Mouse (Mus musculus) embryonic fibroblast, embryonic 13.5 days (primary cell): Measurements from ENCODE around the gene Gpr132. TPM values are rescaled to one million over a fixed set of nuclear protein-coding genes. Genes with fewer than 3 reads are reported as not detected.

ENCODE experiments used
- H3K27ac ChIP-seq: 2 replicates; pipeline ENCODE4 v1.5.1; 2012; ENCODE audit warnings: low read length, control low read depth, inconsistent platforms; ENCODE audit not compliant: insufficient read depth
- H3K4me1 ChIP-seq: 2 replicates; pipeline ENCODE4 v1.6.1; 2011; ENCODE audit warnings: low read length; ENCODE audit not compliant: control insufficient read depth, insufficient read depth
- H3K4me3 ChIP-seq: 2 replicates; pipeline ENCODE4 v1.5.1; 2011; ENCODE audit warnings: mild to moderate bottlenecking, control low read depth, low read length; ENCODE audit not compliant: insufficient read depth
- CTCF ChIP-seq: IDR thresholded peaks from 2 replicates; pipeline ENCODE4 v1.5.1; 2011; ENCODE audit warnings: mild to moderate bottlenecking, control low read depth, low read length, moderate library complexity, borderline replicate concordance; ENCODE audit not compliant: insufficient read depth
- POLR2A ChIP-seq: IDR thresholded peaks from 2 replicates; pipeline ENCODE4 v1.6.1; 2011; ENCODE audit warnings: low read depth, mild to moderate bottlenecking, control low read depth, low read length, moderate library complexity
- polyA plus RNA-seq: library from polyadenylated mRNA; stranded (reverse); fragments of >200 nt; gene quantifications from 2 replicates; pipeline ENCODE4 v1.2.4, GENCODE M21; 2011; ENCODE audit warnings: low read depth; ENCODE audit not compliant: missing spikeins, insufficient read length

Gene Gpr132
- polyA plus RNA-seq, 1 experiment, result not detected

DNA sequence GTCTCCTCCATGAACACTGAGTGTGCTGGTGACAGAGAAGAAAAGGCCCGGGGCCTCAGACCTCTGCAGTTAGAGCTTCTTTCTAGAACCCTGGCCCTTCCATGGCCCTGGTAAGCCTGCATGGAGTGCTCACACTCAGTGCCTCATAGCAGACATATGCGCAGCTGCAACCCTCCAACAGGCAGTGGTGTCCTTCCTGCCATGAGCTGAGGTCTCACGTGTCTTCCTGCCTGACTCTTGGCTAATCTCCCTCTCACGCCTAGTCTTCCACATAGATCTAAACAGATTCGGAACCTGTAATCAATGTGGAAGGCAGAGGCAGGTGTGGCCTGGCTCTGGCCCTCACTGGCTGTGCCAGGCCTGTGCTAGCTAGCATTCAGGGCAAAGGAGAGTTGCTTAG is 11.7 kb upstream of the Gpr132 start:
- TF ChIP-seq CTCF (no peak), POLR2A (no peak)
- Histone ChIP-seq H3K4me1 (no peaks in the 10 kb centered on the region), H3K27ac (no peak overlapping the region), H3K4me3 (no peak overlapping the region)

DNA sequence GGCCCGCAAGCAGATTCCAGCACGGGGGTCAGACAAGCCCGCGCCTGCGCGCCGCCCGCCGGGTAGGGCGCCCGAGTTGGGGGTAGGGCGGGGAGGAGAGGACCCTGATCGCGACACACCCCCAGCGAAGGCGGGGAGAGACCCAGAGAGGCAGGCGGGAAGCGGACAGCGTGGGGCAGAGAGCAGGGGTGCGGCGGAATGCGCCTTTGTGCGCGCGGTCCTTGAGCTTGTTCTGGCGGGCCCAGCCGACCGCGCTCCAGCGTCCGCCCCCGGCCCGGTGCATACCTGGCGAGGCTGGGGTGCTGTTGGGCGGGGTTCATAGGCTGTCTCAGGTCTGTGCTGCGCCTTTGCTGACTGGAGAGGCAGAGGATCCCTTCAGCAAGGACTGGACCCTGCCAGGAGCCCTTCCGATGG is 9.6 kb upstream of the Gpr132 start:
- H3K27ac ChIP-seq, result no peak overlapping the region
- TF ChIP-seq POLR2A, result no peak
- no peak for TF ChIP-seq CTCF
- H3K4me3 ChIP-seq, result no peak overlapping the region
- no peaks in the 10 kb centered on the region for H3K4me1 ChIP-seq

DNA sequence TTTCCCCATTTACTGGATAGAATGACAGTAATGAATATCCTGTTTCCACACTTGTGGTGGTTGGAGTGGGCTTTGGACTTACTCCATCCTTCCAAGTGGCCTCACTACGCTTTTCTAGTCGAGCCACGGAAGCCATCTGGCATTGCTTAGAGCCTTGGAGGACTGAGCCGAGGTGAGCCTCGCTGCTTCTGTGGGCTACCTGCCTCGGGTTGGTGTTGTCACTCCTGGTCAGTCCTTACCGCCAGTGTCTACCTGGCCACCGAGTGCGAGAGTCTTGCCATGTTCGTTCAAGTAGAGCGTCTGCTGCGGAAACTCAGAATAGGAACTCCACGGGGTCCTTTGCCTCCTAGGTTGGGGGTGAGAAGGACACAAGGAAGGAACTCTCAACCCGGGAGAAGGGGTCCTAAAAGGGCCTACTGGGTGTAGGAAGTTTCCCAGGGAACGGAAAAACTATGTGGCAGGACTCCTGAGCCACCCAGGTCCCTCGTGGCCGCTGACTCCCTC is 9.1 kb upstream of the Gpr132 start:
- TF ChIP-seq POLR2A, result no peak
- TF ChIP-seq CTCF, result no peak
- Histone ChIP-seq H3K27ac (no peak overlapping the region), H3K4me1 (no peaks in the 10 kb centered on the region), H3K4me3 (no peak overlapping the region)

DNA sequence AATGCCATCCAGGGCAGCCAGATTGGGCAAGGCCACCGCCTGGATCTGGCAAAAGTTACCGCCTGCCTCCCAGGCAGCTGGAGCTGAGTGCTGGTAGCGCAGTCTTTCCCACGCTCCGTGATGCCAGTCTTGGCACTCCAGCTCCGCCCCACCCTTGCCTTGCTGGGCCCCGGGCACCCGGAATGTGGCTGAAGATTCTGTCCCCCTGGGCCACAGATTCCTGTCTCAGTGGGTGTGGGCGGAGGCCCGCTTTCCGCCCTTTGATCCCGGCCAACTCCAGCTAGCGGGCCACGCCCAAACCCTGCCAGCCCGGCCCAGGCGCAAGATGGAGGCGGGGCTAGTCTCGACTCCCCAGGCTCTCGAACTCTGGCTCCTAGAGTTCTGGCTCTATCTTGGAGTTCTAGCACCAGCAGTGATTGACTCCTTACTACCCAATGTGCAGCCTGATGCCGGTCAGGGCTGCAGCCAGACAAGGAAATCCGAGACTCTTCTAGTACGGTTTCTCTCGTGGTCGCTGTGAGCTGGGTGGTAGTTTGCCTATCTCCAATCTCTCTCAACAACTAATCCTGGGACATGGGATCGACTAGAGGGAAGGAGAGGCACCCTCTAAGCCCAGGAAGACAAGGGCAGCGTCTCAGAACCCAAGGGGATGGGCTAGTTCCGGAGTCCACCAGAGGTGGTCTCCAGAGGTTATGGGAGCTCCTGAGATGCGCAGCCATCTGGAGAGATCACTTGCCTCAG is 8.5 kb upstream of the Gpr132 start:
- TF ChIP-seq POLR2A, result no peak
- no peak for TF ChIP-seq CTCF
- no peak overlapping the region for H3K4me3 ChIP-seq
- H3K27ac ChIP-seq, result no peak overlapping the region
- H3K4me1 ChIP-seq, result no peaks in the 10 kb centered on the region

DNA sequence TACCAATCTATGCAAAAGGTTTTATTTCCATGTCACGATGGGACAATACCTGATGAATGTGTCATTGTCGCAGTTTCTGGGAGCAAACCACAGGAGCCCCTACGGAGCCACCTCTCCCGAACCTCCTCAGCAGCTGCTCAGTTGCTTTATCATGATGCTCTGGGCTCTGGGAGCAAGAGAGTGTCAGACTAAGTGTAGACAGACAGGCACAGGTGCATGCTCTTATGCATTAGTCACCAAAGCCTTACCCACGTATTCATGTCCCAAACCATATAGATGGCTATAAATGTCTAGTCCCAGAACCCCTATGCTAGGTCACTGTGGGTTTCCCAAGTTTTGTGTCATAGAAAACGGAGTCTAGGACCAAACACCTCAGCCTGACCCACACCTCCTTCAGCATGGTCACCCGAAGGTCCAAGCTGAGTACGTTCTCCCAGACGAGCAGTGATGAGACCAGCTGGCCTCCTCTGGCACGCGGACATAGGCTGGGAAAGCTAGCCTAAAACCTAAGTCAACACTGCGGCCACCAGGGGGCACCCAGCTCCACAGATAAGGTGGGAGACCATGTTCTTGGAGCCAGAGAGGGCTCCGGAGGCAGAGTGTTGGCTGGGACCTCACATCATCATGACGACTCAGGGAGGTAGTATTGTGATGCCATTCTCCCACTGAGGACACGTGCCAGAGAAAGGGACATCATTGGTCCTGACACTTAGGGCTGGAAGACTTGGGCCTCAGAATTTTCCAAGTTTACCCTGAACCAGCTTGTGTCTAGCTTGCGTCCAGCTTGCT is 7.4 kb upstream of the Gpr132 start:
- H3K27ac ChIP-seq, result no peak overlapping the region
- H3K4me3 ChIP-seq, result no peak overlapping the region
- TF ChIP-seq POLR2A, result no peak
- peak; percentile 81 for TF ChIP-seq CTCF
- no peaks in the 10 kb centered on the region for H3K4me1 ChIP-seq

DNA sequence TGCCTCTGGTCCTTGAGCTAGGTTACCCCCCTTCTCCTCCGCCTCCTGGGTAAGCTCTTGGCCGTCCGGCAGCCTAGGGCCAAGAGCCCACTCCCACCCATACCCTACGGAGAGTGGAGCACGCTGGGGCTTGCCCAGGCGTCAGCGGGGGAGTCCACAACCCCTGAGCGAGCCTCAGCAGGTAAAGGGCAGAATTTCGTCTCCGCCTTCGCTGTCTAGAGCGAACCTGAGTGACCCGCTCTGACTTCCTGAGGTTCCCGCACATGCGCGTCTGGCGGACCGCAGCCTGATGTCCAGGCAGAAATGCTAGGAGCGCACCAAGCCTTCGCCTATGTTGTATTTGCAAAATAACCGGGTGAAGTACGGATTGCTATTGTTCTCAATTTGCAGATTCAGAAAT is 6.2 kb upstream of the Gpr132 start:
- Histone ChIP-seq H3K27ac (no peak overlapping the region), H3K4me3 (no peak overlapping the region), H3K4me1 (no peaks in the 10 kb centered on the region)
- TF ChIP-seq POLR2A (no peak), CTCF (no peak)

DNA sequence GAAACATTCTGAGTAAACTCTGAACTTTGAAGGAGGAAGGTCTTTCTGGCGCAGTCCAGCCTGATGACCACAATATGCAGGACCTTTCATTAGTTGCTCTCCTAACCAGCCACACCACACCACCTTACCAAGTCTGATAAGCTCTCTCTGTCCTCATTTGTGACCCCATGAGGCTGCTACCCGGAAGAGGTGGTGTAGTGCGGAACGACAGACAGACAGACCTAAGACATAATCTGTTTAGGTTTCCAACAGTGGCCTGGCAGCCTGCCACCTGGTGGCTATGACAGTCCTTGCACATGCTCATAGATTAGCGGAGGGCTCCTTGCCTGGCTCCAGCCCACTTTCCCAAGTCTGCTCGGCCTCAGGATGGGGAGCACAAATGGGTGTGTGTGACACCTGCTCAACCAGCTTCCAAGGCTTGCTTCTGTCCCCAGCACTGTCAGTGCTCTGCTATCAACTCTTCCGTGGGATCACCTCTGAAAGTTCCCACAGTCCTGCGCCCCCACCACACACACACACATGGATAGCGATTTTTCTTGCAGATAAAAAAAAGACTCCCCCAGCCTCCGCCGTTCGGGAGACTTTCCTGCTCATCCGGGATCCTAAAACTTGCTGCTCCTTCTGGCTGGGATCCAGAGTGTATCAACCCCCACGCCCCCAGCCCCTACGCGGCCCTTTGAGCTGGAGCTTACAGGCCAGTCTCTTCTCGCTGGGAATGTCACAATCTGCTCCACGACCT is 5.6 kb upstream of the Gpr132 start:
- Histone ChIP-seq H3K27ac (no peak overlapping the region), H3K4me1 (no peaks in the 10 kb centered on the region), H3K4me3 (no peak overlapping the region)
- no peak for TF ChIP-seq POLR2A
- peak; percentile 79 for TF ChIP-seq CTCF

DNA sequence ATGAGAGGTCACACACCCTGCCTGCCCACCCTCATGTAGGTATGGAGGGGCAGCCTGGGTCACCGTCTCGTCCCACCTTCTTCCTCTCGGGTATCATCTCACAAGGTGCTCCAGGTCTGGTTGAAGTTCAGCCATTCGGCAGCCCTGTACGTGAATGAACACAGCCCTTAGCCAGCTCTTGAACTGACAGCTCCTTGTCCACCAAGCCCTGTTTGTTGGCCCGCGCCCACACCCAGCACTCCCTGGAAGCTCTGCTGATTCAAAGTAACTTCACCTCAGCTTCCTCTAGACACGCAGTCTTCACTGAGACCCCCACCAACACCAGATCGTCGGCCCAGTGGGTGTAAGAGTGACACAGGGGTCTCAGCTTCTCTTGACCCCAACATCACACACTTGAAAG is 5.0 kb upstream of the Gpr132 start:
- H3K4me1 ChIP-seq, result no peaks in the 10 kb centered on the region
- no peak overlapping the region for H3K27ac ChIP-seq
- H3K4me3 ChIP-seq, result no peak overlapping the region
- TF ChIP-seq POLR2A (no peak), CTCF (no peak)

DNA sequence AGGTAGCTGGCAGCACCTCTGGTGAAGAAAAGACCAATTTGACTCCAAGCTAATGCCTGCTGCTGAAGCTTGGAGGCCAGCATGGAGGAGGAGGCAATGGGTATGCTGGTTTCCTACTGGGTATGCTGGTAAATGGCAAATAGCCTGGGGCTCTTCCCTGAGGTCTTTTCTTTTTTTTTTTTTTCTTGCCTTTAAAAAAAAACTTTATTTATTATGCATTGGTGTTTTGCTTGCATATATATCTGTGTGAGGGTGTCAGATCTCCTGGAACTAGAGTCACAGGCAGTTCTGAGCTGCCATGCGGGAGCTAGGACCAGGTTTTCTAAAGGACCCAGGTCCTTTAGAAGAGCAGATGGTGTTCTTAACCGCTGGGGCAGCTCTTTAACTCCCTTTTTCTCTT is 3.2 kb upstream of the Gpr132 start:
- Histone ChIP-seq H3K4me1 (peaks cover 5% of the 10 kb centered on the region; the same call in 1 of the 2 replicates), H3K27ac (no peak overlapping the region), H3K4me3 (no peak overlapping the region)
- TF ChIP-seq CTCF, result no peak
- no peak for TF ChIP-seq POLR2A
